In genomic region chr13:43235982-43236381, GRCm38 (mm10) we compare ENCODE assay signal across 11 mouse cellular contexts.
DNase-seq lines count a peak whose midpoint lies in the region; ATAC-seq and TF ChIP-seq lines count a peak whose summit lies in the region.
"Had no signal": no experiment of that assay in that cellular context is flagged by ENCODE, and none has a peak within 500 bp of the region (broad histone marks: within the 10 kb centered on the region; RNA-seq: fewer than 3 reads in every experiment).

No protein-coding gene starts in this region.

- H3K27ac ChIP-seq in forebrain, postnatal 0 days (ENCODE audit: low read depth, low read length), result 0 out of 2 replicates have a peak overlapping the region, but pooled peaks have one; percentile 45
- no peak overlapping the region; the same call in 1 of the 2 replicates for H3K27ac ChIP-seq in forebrain, embryonic 14.5 days (ENCODE audit: low read depth, low read length)
- H3K27ac ChIP-seq in intestine, embryonic 16.5 days (ENCODE audit: low read length), result no peak overlapping the region
- H3K27ac ChIP-seq in intestine, postnatal 0 days (ENCODE audit: low read depth, low read length), result no peak overlapping the region

- 75% methylated on average over 4 of the region's 4 CpGs for WGBS in forebrain, postnatal 0 days
- 83% methylated on average over 4 of the region's 4 CpGs for WGBS in forebrain, embryonic 14.5 days
- 65% methylated on average over 4 of the region's 4 CpGs for WGBS in intestine, embryonic 16.5 days
- WGBS in intestine, postnatal 0 days, result 56% methylated on average over 4 of the region's 4 CpGs

- TF ChIP-seq CTCF in forebrain, postnatal 0 days (IDR thresholded peaks at IDR 0.05; ENCODE audit: low read depth), result no peak
- no peak for TF ChIP-seq CTCF in intestine, postnatal 0 days (IDR thresholded peaks at IDR 0.05; ENCODE audit: low read depth)

- H3K4me1 ChIP-seq in forebrain, postnatal 0 days (ENCODE audit: insufficient read depth), result 0 out of 2 replicates have a peak, but pooled peaks cover 17% of the 10 kb centered on the region
- peaks cover 14% of the 10 kb centered on the region for H3K4me1 ChIP-seq in forebrain, embryonic 14.5 days (ENCODE audit: control insufficient read depth, insufficient read depth, low read length)
- peaks cover 15% of the 10 kb centered on the region for H3K4me1 ChIP-seq in intestine, embryonic 16.5 days (ENCODE audit: control insufficient read depth, insufficient read depth, low read length)
- peaks cover 11% of the 10 kb centered on the region for H3K4me1 ChIP-seq in intestine, postnatal 0 days (replicated peaks; ENCODE audit: control insufficient read depth, insufficient read depth, low read length)

- no peak overlapping the region for H3K4me3 ChIP-seq in forebrain, postnatal 0 days (ENCODE audit: low read depth, low read length)
- no peak overlapping the region for H3K4me3 ChIP-seq in forebrain, embryonic 14.5 days (ENCODE audit: low read depth, low read length)
- no peak overlapping the region for H3K4me3 ChIP-seq in intestine, embryonic 16.5 days (ENCODE audit: low read length)
- no peak overlapping the region for H3K4me3 ChIP-seq in intestine, postnatal 0 days (ENCODE audit: low read depth, low read length)

- no peaks in the 10 kb centered on the region for H3K36me3 ChIP-seq in forebrain, postnatal 0 days (ENCODE audit: insufficient read depth)
- no peaks in the 10 kb centered on the region for H3K36me3 ChIP-seq in forebrain, embryonic 14.5 days (ENCODE audit: control insufficient read depth, insufficient read depth, low read length)
- H3K36me3 ChIP-seq in intestine, embryonic 16.5 days (ENCODE audit: control insufficient read depth, insufficient read depth, low read length), result no peaks in the 10 kb centered on the region
- no peaks in the 10 kb centered on the region for H3K36me3 ChIP-seq in intestine, postnatal 0 days (ENCODE audit: control insufficient read depth, insufficient read depth)

- DNase-seq in forebrain, postnatal 0 days, result no peak
- DNase-seq in forebrain, embryonic 14.5 days (ENCODE audit: low spot score), result no peak
- DNase-seq in thymus, postnatal 14 days, result peak; percentile 11
- DNase-seq in thymus, postnatal 10 days (ENCODE audit: low spot score in 2 of 2), result no peak
- no peak for DNase-seq in spleen, postnatal 10 days (ENCODE audit: low spot score in 2 of 2)
- no peak for DNase-seq in frontal cortex, postnatal 10 days (ENCODE audit: low spot score in 2 of 2)
- DNase-seq: B cell, adult 2 months; cerebellum, postnatal 14 days had no signal

- H3K9ac ChIP-seq in forebrain, postnatal 0 days, result no peak overlapping the region
- no peak overlapping the region for H3K9ac ChIP-seq in forebrain, embryonic 14.5 days (ENCODE audit: low read length)
- 0 out of 2 replicates have a peak overlapping the region, but pooled peaks have one; percentile 14 for H3K9ac ChIP-seq in intestine, embryonic 16.5 days (ENCODE audit: low read depth, low read length)
- no peak overlapping the region for H3K9ac ChIP-seq in intestine, postnatal 0 days (ENCODE audit: low read depth, low read length)

- H3K4me2 ChIP-seq in forebrain, postnatal 0 days (ENCODE audit: low read depth), result no peak overlapping the region
- H3K4me2 ChIP-seq in forebrain, embryonic 14.5 days (ENCODE audit: low read length), result no peak overlapping the region
- no peak overlapping the region for H3K4me2 ChIP-seq in intestine, embryonic 16.5 days (ENCODE audit: low read depth, low read length)
- H3K4me2 ChIP-seq in intestine, postnatal 0 days (replicated peaks; ENCODE audit: low read depth), result no peak overlapping the region

- H3K27me3 ChIP-seq in forebrain, postnatal 0 days (ENCODE audit: insufficient read depth, low read length), result no peaks in the 10 kb centered on the region
- no peaks in the 10 kb centered on the region for H3K27me3 ChIP-seq in forebrain, embryonic 14.5 days (replicated peaks; ENCODE audit: control insufficient read depth, insufficient read depth, low read length)
- H3K27me3 ChIP-seq in intestine, embryonic 16.5 days (replicated peaks; ENCODE audit: control insufficient read depth, insufficient read depth, low read length), result no peaks in the 10 kb centered on the region
- H3K27me3 ChIP-seq in intestine, postnatal 0 days (replicated peaks; ENCODE audit: control insufficient read depth, insufficient read depth, low read length), result no peaks in the 10 kb centered on the region
- H3K27me3 ChIP-seq: Patski had no signal

- H3K9me3 ChIP-seq in forebrain, postnatal 0 days (ENCODE audit: low read length), result no peaks in the 10 kb centered on the region
- no peaks in the 10 kb centered on the region for H3K9me3 ChIP-seq in forebrain, embryonic 14.5 days (replicated peaks; ENCODE audit: control insufficient read depth, low read length)
- H3K9me3 ChIP-seq in intestine, embryonic 16.5 days (ENCODE audit: control insufficient read depth, low read length), result no peaks in the 10 kb centered on the region
- H3K9me3 ChIP-seq in intestine, postnatal 0 days (ENCODE audit: control insufficient read depth), result no peaks in the 10 kb centered on the region

- no peak for ATAC-seq in forebrain, postnatal 0 days
- ATAC-seq in forebrain, embryonic 14.5 days, result no peak
- no peak for ATAC-seq in intestine, embryonic 16.5 days
- no peak for ATAC-seq in intestine, postnatal 0 days
- ATAC-seq: Patski had no signal
